Mouse (Mus musculus) neural tube, embryonic 15.5 days (tissue): ENCODE data around the gene Gngt2. TPM values are rescaled to one million over a fixed set of nuclear protein-coding genes. Genes with fewer than 3 reads are reported as not detected.

Experiments
- ATAC-seq: fragments of 200-750 bp; cut with Nextera tagmentation; 2 replicates; pipeline ENCODE4 v1.8.0; 2017; ENCODE audit warnings: mild to moderate bottlenecking, moderate TSS enrichment, moderate library complexity; ENCODE audit not compliant: low FRiP score
- H3K27ac ChIP-seq: fragments of 300-500 bp; sonication (generic); replicated peaks from 2 replicates; pipeline ENCODE4 v1.5.1; 2015; ENCODE audit warnings: mild to moderate bottlenecking, inconsistent platforms
- H3K27me3 ChIP-seq: fragments of 300-500 bp; sonication (generic); replicated peaks from 2 replicates; pipeline ENCODE4 v1.6.1; 2015; ENCODE audit warnings: inconsistent platforms
- H3K36me3 ChIP-seq: fragments of 300-500 bp; sonication (generic); 2 replicates; pipeline ENCODE4 v1.6.1; 2015; ENCODE audit warnings: inconsistent platforms
- H3K4me1 ChIP-seq: fragments of 300-500 bp; sonication (generic); 2 replicates; pipeline ENCODE4 v1.6.1; 2015; ENCODE audit warnings: inconsistent platforms
- H3K4me2 ChIP-seq: fragments of 300-500 bp; sonication (generic); 2 replicates; pipeline ENCODE4 v1.6.1; 2015; ENCODE audit warnings: inconsistent platforms, mild to moderate bottlenecking, moderate library complexity
- H3K4me3 ChIP-seq: fragments of 300-500 bp; sonication (generic); replicated peaks from 2 replicates; pipeline ENCODE4 v1.5.1; 2015; ENCODE audit warnings: mild to moderate bottlenecking, inconsistent platforms
- H3K9ac ChIP-seq: fragments of 300-500 bp; sonication (generic); replicated peaks from 2 replicates; pipeline ENCODE4 v1.6.1; 2015; ENCODE audit warnings: mild to moderate bottlenecking, inconsistent platforms
- H3K9me3 ChIP-seq: fragments of 300-500 bp; sonication (generic); replicated peaks from 2 replicates; pipeline ENCODE4 v1.6.1; 2016; ENCODE audit warnings: inconsistent platforms
- WGBS: fragments of 180-500 bp; shearing (Covaris S2); methylation state at CpG from one replicate; pipeline ENCODE4 v1.1.7; 2015; ENCODE audit warnings: mixed read lengths; 5-methylcytosine and 5-hydroxymethylcytosine counted together
- polyA plus RNA-seq: library from polyadenylated mRNA; unstranded; fragments of >200 nt; fragmentation: Nextera tagmentation; extraction: Ambion mirVana; gene quantifications from 2 replicates; pipeline ENCODE4 v1.2.1, GENCODE M21; 2015

Gngt2 gene
- polyA plus RNA-seq, 1 experiment from 2014 or later, result 3.5 TPM

- Histone ChIP-seq H3K27ac (no peak overlapping the region), H3K4me3 (no peak overlapping the region), H3K4me1 (no peaks in the 10 kb centered on the region; the same call in 1 of the 2 replicates), H3K9me3 (no peaks in the 10 kb centered on the region), H3K36me3 (no peaks in the 10 kb centered on the region), H3K4me2 (no peak overlapping the region), H3K9ac (no peak overlapping the region), H3K27me3 (peaks cover 19% of the 10 kb centered on the region)
- WGBS, result 72% methylated on average over 5 of the region's 5 CpGs
- ATAC-seq, result no peak
These were observed 5.9 kb downstream of the Gngt2 start for GRCm38 (mm10) chr11:95842953-95843352.

GRCm38 (mm10) chr11:95843421-95843950, 6.5 kb downstream of the Gngt2 start:
- peaks cover 19% of the 10 kb centered on the region for H3K27me3 ChIP-seq
- WGBS, result 59% methylated on average over 6 of the region's 6 CpGs
- no peak for ATAC-seq
- no peaks in the 10 kb centered on the region for H3K9me3 ChIP-seq
- H3K4me1 ChIP-seq, result no peaks in the 10 kb centered on the region; the same call in 1 of the 2 replicates
- no peaks in the 10 kb centered on the region for H3K36me3 ChIP-seq
- no peak overlapping the region for H3K4me3 ChIP-seq
- no peak overlapping the region for H3K27ac ChIP-seq
- H3K4me2 ChIP-seq, result no peak overlapping the region
- no peak overlapping the region for H3K9ac ChIP-seq

DNA sequence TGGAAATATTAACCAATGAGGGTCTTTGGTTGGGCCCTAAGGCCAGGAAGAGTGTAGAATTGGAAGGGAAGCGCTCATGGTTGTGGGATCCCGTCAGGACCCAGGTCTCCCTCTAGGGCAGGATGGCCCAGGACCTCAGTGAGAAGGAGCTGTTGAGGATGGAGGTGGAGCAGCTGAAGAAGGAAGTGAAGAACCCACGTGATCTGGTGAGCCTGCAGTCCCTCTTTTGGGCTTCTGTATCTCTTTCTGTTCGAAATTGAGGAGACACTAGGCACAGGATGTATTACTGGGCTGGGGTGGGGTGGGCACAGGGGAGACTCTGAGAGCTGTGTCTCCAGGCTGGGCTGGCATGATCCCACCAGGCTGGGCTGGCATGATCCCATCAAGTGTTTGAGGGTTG, 7.9 kb downstream of the Gngt2 start:
- ATAC-seq, result no peak
- H3K9me3 ChIP-seq, result no peaks in the 10 kb centered on the region
- WGBS, result 61% methylated on average over 4 of the region's 4 CpGs

DNA sequence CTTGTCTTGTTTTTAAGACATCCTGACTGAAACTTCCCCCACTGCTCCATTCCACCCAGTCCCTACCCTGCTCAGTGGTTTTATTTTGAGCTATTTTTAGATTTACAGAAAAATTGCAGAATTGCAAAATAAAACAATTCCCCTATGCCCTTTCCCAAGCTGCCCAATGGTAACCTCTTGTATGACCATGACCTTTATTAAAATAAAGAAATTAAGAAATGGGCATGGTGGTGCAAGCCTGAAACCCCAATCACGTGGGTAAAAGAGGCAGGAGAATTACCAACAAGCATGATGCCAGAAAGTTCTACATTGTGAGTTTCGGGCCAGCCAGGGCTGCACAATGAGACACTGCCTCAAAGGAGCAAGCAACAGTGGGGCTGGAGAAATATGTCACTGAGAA, 13.9 kb downstream of the Gngt2 start:
- Histone ChIP-seq H3K9ac (no peak overlapping the region), H3K4me3 (no peak overlapping the region), H3K9me3 (no peaks in the 10 kb centered on the region), H3K4me2 (no peak overlapping the region), H3K4me1 (no peaks in the 10 kb centered on the region), H3K36me3 (no peaks in the 10 kb centered on the region), H3K27ac (no peak overlapping the region), H3K27me3 (peaks cover 11% of the 10 kb centered on the region; the same call in 1 of the 2 replicates)
- WGBS, result 77% methylated on average over 2 of the region's 2 CpGs
- ATAC-seq, result no peak

More for the DNA sequence above, 7.9 kb downstream of the Gngt2 start:
- Histone ChIP-seq H3K36me3 (no peaks in the 10 kb centered on the region), H3K9ac (no peak overlapping the region), H3K4me2 (no peak overlapping the region), H3K4me1 (no peaks in the 10 kb centered on the region; the same call in 1 of the 2 replicates), H3K4me3 (no peak overlapping the region), H3K27me3 (peaks cover 14% of the 10 kb centered on the region), H3K27ac (no peak overlapping the region)

- 61% methylated on average over 5 of the region's 5 CpGs for WGBS
- no peaks in the 10 kb centered on the region for H3K36me3 ChIP-seq
- ATAC-seq, result no peak
- H3K9ac ChIP-seq, result no peak overlapping the region
- no peak overlapping the region for H3K4me2 ChIP-seq
- no peak overlapping the region for H3K27ac ChIP-seq
- H3K27me3 ChIP-seq, result peaks cover 11% of the 10 kb centered on the region; the same call in 1 of the 2 replicates
- H3K4me3 ChIP-seq, result no peak overlapping the region
- no peaks in the 10 kb centered on the region for H3K9me3 ChIP-seq
- peaks cover 9% of the 10 kb centered on the region for H3K4me1 ChIP-seq
These were observed 16.7 kb downstream of the Gngt2 start for GRCm38 (mm10) chr11:95853684-95854083.

GRCm38 (mm10) chr11:95857306-95857705, 20.3 kb downstream of the Gngt2 start:
- Histone ChIP-seq H3K9me3 (no peaks in the 10 kb centered on the region), H3K4me2 (peak overlapping the region; percentile 65), H3K4me3 (peak overlapping the region; percentile 81; the same call in 1 of the 2 replicates), H3K4me1 (peaks cover 17% of the 10 kb centered on the region), H3K9ac (no peak overlapping the region), H3K36me3 (no peaks in the 10 kb centered on the region), H3K27me3 (peaks cover 6% of the 10 kb centered on the region; the same call in 1 of the 2 replicates), H3K27ac (peak overlapping the region; percentile 94)
- ATAC-seq, result no peak
- 84% methylated on average over 4 of the region's 4 CpGs for WGBS

DNA sequence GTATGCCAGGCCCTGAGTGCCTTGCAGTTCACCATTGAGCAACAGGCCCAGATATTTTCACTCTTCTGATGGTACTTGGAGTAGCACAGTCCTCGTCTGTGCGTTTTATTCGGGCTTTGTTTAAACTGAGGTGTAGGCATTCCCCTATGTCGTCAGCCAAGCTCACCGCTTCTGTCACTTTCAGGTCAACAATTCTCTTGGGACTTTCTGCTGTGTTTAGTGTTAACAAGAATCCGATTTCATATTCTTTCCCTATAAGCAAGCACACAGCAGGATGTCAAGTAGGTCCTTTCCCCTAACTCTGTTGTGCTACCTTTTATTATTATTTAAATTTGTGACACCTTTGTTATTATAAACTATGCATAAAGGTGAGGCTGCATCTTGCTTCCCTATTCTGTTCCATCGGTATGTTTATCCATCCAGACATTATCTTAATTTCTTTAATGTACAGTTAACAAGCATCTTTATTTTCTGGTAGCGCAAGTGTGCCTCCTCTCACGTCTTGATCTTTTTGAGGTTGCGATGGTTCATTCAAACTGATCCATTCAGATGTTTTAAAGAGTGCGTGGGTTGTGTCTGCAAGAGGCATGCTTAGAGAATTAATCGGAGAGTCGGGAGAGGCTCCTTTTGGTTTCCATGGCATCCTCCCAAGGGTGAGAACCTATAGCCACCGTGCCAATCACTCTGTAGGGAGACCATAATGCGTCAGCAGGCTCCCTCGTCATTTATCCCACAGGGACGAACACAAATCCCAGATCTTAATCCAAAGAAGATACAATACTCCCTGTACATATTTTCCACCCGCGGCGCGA, 20.9 kb downstream of the Gngt2 start:
- no peak; the same call in 1 of the 2 replicates for ATAC-seq
- Histone ChIP-seq H3K4me2 (peak overlapping the region; percentile 65), H3K36me3 (no peaks in the 10 kb centered on the region), H3K27me3 (no peaks in the 10 kb centered on the region), H3K27ac (peak overlapping the region; percentile 94), H3K4me1 (peaks cover 17% of the 10 kb centered on the region), H3K9ac (peak overlapping the region; percentile 57), H3K4me3 (peak overlapping the region; percentile 81), H3K9me3 (no peaks in the 10 kb centered on the region)
- 12% methylated on average over 21 of the region's 21 CpGs for WGBS

GRCm38 (mm10) chr11:95858528-95859467, 21.8 kb downstream of the Gngt2 start:
- Histone ChIP-seq H3K27ac (peak overlapping the region; percentile 94), H3K9me3 (no peaks in the 10 kb centered on the region), H3K27me3 (no peaks in the 10 kb centered on the region), H3K4me1 (peaks cover 17% of the 10 kb centered on the region), H3K4me3 (peak overlapping the region; percentile 81), H3K9ac (peak overlapping the region; percentile 57), H3K4me2 (peak overlapping the region; percentile 65), H3K36me3 (no peaks in the 10 kb centered on the region)
- peak; percentile 98 for ATAC-seq
- WGBS, result under 1% methylated on average over 58 of the region's 58 CpGs

DNA sequence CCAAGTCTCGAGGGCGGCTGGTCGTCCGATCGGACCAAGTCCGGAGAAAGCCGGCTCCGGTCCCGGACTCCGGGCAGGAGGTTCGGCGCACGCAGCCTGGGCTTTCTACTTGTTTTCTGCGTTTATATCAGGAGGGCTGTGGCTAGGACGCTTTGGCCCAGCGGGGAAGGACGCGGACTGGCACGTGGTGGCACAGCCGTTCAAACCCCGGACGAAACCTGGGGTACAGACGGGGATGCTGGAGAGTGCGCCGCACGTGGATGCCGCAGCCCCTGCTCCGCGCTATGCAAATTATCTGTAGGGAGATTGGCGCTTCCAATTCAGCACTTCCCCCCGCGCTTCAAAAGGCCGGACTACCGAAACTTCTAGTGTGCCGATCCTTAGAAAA, 22.4 kb downstream of the Gngt2 start:
- no peaks in the 10 kb centered on the region for H3K9me3 ChIP-seq
- H3K36me3 ChIP-seq, result no peaks in the 10 kb centered on the region
- under 1% methylated on average over 35 of the region's 35 CpGs for WGBS
- H3K4me3 ChIP-seq, result peak overlapping the region; percentile 81
- ATAC-seq, result peak; percentile 75
- no peaks in the 10 kb centered on the region for H3K27me3 ChIP-seq
- H3K4me1 ChIP-seq, result peaks cover 17% of the 10 kb centered on the region
- H3K9ac ChIP-seq, result peak overlapping the region; percentile 57
- peak overlapping the region; percentile 94 for H3K27ac ChIP-seq
- peak overlapping the region; percentile 65 for H3K4me2 ChIP-seq

DNA sequence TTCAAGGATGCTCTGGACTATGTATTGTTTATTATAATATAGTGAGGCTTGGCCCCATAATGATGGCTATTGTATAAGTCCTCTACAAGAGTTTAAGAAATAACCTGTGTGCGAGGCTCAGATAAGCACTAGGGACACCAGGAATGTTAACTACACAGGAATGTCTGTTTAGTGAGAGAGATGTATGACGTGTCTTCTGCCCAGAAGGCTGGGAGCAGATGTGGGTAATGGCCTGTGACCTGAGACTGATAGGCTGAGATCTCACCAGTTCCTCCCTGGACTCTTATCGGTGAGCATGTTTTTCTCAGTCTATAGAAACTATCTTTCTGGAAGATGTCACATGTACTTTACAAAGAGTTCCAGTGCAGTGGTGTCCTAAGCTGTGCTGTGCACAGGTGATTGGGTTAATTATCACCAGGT, 23.1 kb downstream of the Gngt2 start:
- peak overlapping the region; percentile 81 for H3K4me3 ChIP-seq
- peak overlapping the region; percentile 65 for H3K4me2 ChIP-seq
- no peak for ATAC-seq
- H3K27ac ChIP-seq, result peak overlapping the region; percentile 94; the same call in 1 of the 2 replicates
- WGBS, result 26% methylated on average over 3 of the region's 3 CpGs
- no peaks in the 10 kb centered on the region for H3K36me3 ChIP-seq
- H3K27me3 ChIP-seq, result no peaks in the 10 kb centered on the region
- H3K9me3 ChIP-seq, result no peaks in the 10 kb centered on the region
- peaks cover 17% of the 10 kb centered on the region for H3K4me1 ChIP-seq
- peak overlapping the region; percentile 57 for H3K9ac ChIP-seq

DNA sequence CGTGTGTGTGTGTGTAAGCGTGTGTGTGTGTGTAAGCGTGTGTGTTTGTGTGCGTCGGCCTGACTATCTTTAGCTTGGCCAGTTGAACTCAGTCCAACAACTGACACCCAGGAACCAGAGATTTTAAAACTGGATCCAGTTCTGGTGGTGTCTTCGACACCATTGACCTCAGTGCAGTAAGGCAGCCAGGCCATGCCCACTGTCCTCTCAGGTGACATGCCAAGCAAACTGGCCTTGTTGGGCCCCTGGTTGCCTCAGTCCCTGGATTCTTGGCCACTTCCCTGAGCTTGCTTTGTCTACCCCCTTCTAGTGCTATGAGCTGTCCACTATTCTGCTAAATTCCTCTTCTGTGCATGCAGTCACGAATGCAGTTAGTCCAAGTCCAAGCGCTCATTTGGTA, 24.4 kb downstream of the Gngt2 start:
- H3K9me3 ChIP-seq, result no peaks in the 10 kb centered on the region
- no peak for ATAC-seq
- H3K9ac ChIP-seq, result no peak overlapping the region
- 98% methylated on average over 8 of the region's 8 CpGs for WGBS
- H3K27ac ChIP-seq, result no peak overlapping the region
- H3K27me3 ChIP-seq, result no peaks in the 10 kb centered on the region
- peaks cover 17% of the 10 kb centered on the region for H3K4me1 ChIP-seq
- no peak overlapping the region for H3K4me2 ChIP-seq
- H3K36me3 ChIP-seq, result no peaks in the 10 kb centered on the region
- H3K4me3 ChIP-seq, result no peak overlapping the region
